Mouse (Mus musculus) forebrain, embryonic 16.5 days (tissue): ENCODE measurements around the gene Dnm3. TPM values are rescaled to one million over a fixed set of nuclear protein-coding genes. Genes with fewer than 3 reads are reported as not detected.

Source experiments
- ATAC-seq: fragments of 200-750 bp; cut with Nextera tagmentation; 2 replicates; pipeline ENCODE4 v1.8.0; 2017; ENCODE audit warnings: mild to moderate bottlenecking, moderate library complexity
- H3K27ac ChIP-seq: fragments of 300-500 bp; sonication (generic); 2 replicates; pipeline ENCODE4 v1.5.1; 2014; ENCODE audit warnings: low read length, control low read depth
- H3K27me3 ChIP-seq: fragments of 300-500 bp; sonication (generic); replicated peaks from 2 replicates; pipeline ENCODE4 v1.6.1; 2014; ENCODE audit warnings: low read length; ENCODE audit not compliant: control insufficient read depth, insufficient read depth
- H3K36me3 ChIP-seq: fragments of 300-500 bp; sonication (generic); 2 replicates; pipeline ENCODE4 v1.6.1; 2014; ENCODE audit not compliant: control insufficient read depth, insufficient read depth
- H3K4me1 ChIP-seq: fragments of 300-500 bp; sonication (generic); replicated peaks from 2 replicates; pipeline ENCODE4 v1.6.1; 2014; ENCODE audit warnings: low read length; ENCODE audit not compliant: control insufficient read depth, insufficient read depth
- H3K4me2 ChIP-seq: fragments of 300-500 bp; sonication (generic); 2 replicates; pipeline ENCODE4 v1.6.1; 2014; ENCODE audit warnings: mild to moderate bottlenecking, low read length, control low read depth
- H3K4me3 ChIP-seq: fragments of 300-500 bp; sonication (generic); replicated peaks from 2 replicates; pipeline ENCODE4 v1.5.1; 2014; ENCODE audit warnings: mild to moderate bottlenecking, low read length, control low read depth
- H3K9ac ChIP-seq: fragments of 300-500 bp; sonication (generic); replicated peaks from 2 replicates; pipeline ENCODE4 v1.6.1; 2014; ENCODE audit warnings: low read depth, low read length, control low read depth
- H3K9me3 ChIP-seq: fragments of 300-500 bp; sonication (generic); 2 replicates; pipeline ENCODE4 v1.6.1; 2016; ENCODE audit warnings: low read length; ENCODE audit not compliant: control insufficient read depth
- WGBS: fragments of 180-500 bp; shearing (Covaris S2); extraction: QIAGEN DNeasy Blood & Tissue Kit; methylation state at CpG from one replicate; pipeline ENCODE4 v1.1.7; 2014; 5-methylcytosine and 5-hydroxymethylcytosine counted together
- polyA plus RNA-seq: library from polyadenylated mRNA; unstranded; fragments of >200 nt; fragmentation: Nextera tagmentation; extraction: Ambion mirVana; gene quantifications from 2 replicates; pipeline ENCODE4 v1.2.1, GENCODE M21; 2015

The Dnm3 gene
- polyA plus RNA-seq, 1 experiment from 2014 or later = 41.8 TPM

DNA sequence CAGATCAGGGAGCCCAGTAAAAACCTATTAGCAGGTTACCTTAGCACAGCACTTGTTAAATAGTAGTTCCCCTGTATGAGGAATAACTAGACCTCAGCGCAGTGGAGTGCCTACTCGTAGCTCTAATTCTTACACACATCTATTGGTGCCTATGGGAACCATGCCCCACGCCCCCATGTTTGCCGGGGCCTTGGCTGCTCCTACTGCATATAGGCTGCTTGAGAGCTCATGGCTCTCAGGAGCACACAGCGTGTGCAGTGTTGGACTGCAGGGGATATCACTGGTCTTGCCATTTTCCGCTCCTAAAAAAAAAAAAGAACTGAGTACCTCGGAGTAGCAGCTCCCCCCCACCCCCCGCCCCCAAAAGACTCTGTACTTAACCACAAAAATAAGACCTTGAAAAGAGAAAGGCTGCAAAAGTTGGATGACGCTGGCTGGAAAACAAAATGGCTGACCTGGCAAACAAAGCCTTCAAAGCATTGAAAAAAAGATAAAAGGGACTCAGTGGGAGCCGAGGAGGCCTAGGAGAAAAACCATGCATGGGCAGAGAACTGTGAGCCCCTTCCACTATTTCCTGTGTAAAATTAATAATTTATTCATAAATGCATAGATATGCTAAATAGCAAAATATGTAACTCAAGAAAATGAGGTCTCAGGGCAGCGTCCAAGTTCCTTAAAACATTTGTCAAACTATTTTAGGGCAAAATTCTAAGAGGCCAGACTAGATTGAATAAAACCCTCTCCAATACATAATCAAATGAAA is 342.2 kb downstream of the Dnm3 start:
- WGBS = 47% methylated on average over 11 of the region's 11 CpGs
- H3K9me3 ChIP-seq = no peaks in the 10 kb centered on the region
- peaks cover 8% of the 10 kb centered on the region; the same call in 1 of the 2 replicates for H3K4me1 ChIP-seq
- no peaks in the 10 kb centered on the region for H3K36me3 ChIP-seq
- no peak overlapping the region for H3K4me2 ChIP-seq
- no peak overlapping the region for H3K27ac ChIP-seq
- H3K27me3 ChIP-seq = no peaks in the 10 kb centered on the region
- ATAC-seq = no peak
- no peak overlapping the region for H3K4me3 ChIP-seq
- no peak overlapping the region for H3K9ac ChIP-seq

DNA sequence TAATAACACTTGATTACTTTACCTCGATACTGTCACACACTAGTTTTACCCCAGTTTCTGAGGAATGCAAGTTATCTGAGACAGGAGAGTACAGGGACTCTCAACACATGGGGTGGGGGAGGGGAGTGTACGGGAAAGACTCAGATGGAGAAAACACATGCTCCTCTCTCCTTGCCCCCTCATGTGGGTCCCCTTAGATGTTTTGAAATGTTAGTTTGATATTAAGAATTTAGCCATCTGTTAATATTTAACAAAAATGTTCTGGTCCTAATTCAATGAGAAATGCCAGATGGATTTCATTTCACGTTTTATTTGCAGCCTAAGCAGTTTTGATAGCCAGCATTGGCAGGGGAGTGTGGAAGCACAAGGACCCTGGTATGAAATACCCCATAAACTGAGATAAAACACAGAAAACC is 343.2 kb downstream of the Dnm3 start:
- Histone ChIP-seq H3K9ac (no peak overlapping the region), H3K4me1 (peaks cover 8% of the 10 kb centered on the region; the same call in 1 of the 2 replicates), H3K27me3 (no peaks in the 10 kb centered on the region), H3K27ac (no peak overlapping the region), H3K4me2 (no peak overlapping the region), H3K4me3 (no peak overlapping the region), H3K9me3 (no peaks in the 10 kb centered on the region), H3K36me3 (no peaks in the 10 kb centered on the region)
- 61% methylated on average over 3 of the region's 3 CpGs for WGBS
- ATAC-seq = peak; percentile 83

DNA sequence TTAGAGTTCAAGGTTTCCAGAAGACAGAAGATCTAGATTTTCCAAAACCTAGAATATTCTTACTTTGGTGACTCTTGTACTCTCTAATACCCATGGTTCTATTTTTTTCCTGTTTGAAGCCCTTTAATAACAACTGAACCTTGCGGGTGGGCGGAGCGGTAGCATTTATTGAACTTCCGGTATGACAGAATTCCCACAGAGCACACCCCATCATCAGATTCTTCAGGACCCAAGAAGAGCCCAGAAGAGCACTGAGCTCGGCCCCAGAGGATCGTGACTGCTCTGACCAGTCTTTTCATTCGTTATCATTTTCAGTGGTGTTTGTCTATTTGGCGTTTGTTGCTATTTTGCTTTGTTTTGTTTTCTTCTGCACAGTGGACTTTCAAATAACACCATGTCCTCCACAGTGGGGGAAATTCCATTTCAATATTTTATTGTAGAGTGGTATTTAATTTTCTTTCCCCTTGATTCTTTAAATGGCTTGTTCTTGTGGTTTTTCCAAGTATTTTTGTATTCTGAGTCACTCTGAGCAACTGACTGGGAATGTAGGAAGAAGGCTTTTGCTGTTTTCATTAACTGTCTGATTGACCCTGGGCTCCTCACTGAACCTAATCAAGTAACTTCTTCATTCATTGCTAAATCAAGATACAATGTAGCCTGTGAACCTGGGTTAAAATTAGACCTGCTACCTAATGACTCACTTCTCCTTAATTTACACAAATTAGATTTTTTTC is 344.8 kb downstream of the Dnm3 start:
- no peak for ATAC-seq
- 91% methylated on average over 8 of the region's 8 CpGs for WGBS

DNA sequence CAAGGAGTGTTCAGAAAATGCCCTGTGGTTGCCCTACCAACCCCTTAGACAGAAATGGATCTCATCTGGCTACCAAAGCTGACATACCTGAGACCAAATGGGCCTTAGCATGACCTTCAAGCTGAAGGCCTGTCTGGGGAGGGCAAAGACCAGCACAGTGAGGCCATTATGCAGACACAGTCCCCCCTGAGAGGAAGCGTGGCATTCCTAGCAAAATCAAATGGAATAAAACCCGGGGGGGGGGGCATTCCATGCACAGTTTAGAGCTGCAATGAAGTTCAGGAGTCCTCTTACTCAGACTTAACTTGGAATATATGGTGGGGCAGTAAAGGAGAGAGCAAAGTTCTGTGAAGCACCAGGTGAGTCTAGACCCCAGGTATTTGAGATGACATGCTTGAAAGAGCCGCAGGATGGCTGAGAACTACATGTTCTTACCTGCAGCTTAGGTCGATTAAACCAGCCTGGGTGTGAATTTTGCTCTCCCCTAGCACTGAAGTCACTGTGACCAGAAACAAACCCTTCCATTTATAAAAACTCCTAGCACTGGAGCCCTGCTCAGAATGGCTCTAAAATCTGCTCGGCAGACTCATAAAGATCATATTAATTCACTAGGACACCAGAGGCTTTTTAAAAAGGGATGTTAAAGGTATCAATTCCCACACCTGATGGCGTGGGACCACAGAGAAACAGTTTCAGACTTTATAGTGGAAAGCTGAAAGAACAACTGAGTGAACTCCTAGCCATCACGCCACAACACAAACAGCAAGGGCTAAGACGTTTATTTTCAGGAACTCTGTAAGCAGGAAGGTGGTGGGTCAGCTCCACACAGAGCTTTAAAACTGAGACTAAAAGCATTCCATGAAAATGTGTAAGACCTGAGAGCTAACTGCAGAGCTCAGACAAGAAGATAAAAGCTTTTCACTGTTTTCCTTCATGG is 350.7 kb downstream of the Dnm3 start:
- no peaks in the 10 kb centered on the region for H3K9me3 ChIP-seq
- no peak overlapping the region for H3K27ac ChIP-seq
- H3K27me3 ChIP-seq = no peaks in the 10 kb centered on the region
- H3K9ac ChIP-seq = no peak overlapping the region
- no peak overlapping the region for H3K4me2 ChIP-seq
- no peak overlapping the region for H3K4me3 ChIP-seq
- 84% methylated on average over 8 of the region's 8 CpGs for WGBS
- no peaks in the 10 kb centered on the region for H3K36me3 ChIP-seq
- no peak for ATAC-seq
- H3K4me1 ChIP-seq = 0 out of 2 replicates have a peak, but pooled peaks cover 1% of the 10 kb centered on the region

More for the DNA sequence above, 344.8 kb downstream of the Dnm3 start:
- H3K36me3 ChIP-seq = no peaks in the 10 kb centered on the region
- no peaks in the 10 kb centered on the region for H3K27me3 ChIP-seq
- peaks cover 8% of the 10 kb centered on the region; the same call in 1 of the 2 replicates for H3K4me1 ChIP-seq
- H3K4me3 ChIP-seq = no peak overlapping the region
- H3K9me3 ChIP-seq = no peaks in the 10 kb centered on the region
- no peak overlapping the region for H3K27ac ChIP-seq
- H3K9ac ChIP-seq = no peak overlapping the region
- no peak overlapping the region for H3K4me2 ChIP-seq

DNA sequence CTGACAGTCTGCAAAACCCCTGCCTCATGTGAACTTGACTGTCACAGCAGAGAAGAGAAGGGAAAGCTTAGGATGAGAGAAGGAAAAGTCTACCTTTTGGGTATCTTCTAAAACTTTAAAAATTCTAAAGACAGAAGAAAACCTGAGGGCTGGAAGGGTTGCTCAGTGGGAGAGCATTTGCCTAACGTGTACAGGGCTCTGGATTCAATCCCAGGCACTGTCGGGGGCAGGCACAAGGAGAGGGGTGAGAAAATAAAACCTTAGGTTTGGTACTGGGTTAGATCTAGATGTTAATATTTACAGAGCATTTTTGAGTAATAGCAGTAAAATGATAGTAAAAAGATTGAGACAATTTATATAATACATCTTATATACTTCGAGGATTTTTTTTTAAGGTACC is 353.4 kb downstream of the Dnm3 start:
- no peaks in the 10 kb centered on the region for H3K27me3 ChIP-seq
- no peak overlapping the region for H3K27ac ChIP-seq
- whole genome bisulfite sequencing = 60% methylated on average over 3 of the region's 3 CpGs
- no peak overlapping the region for H3K9ac ChIP-seq
- H3K9me3 ChIP-seq = no peaks in the 10 kb centered on the region
- no peaks in the 10 kb centered on the region for H3K36me3 ChIP-seq
- no peak overlapping the region for H3K4me2 ChIP-seq
- no peak for ATAC-seq
- H3K4me3 ChIP-seq = no peak overlapping the region
- H3K4me1 ChIP-seq = 0 out of 2 replicates have a peak, but pooled peaks cover 3% of the 10 kb centered on the region

DNA sequence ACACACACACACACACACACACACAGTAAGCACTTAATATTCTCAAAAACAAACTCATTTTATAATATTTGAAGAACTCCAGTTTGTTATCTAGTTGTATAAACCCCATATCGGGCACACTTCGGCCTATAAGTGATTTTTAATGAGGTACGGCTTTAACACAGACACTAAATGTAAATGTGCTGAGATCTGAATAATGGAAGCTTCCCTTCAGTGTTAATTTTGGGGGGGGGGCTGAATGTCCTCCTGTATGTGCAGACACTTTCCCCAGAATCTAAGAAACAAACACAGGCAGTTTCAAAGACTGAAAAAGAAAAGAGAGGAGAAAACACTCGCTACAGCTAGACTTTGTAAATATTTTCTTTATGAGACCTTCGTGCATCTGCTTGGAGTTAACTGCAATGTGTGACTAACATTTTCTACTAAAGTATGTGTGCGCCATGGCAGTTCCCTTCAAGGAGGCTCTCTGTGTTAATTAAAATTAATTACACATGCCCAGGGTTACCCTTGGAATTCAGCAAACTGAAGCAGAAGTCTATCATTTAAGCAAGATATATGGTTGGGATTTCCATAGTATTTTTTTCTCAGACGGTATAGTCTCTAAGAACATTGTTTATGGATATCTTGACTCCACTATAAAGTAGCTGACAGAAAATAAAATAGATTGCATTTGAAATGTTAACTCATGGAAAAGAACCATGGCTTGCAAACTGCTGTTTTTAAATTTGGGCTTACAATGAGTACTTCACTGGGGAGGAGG is 356.2 kb downstream of the Dnm3 start:
- 0 out of 2 replicates have a peak, but pooled peaks cover 3% of the 10 kb centered on the region for H3K4me1 ChIP-seq
- H3K27me3 ChIP-seq = no peaks in the 10 kb centered on the region
- H3K4me3 ChIP-seq = no peak overlapping the region
- no peak overlapping the region for H3K4me2 ChIP-seq
- no peaks in the 10 kb centered on the region for H3K9me3 ChIP-seq
- ATAC-seq = 0 out of 2 replicates have a peak, but pooled peaks have one; percentile 26
- WGBS = 39% methylated on average over 7 of the region's 7 CpGs
- no peak overlapping the region for H3K27ac ChIP-seq
- no peaks in the 10 kb centered on the region for H3K36me3 ChIP-seq
- no peak overlapping the region for H3K9ac ChIP-seq

DNA sequence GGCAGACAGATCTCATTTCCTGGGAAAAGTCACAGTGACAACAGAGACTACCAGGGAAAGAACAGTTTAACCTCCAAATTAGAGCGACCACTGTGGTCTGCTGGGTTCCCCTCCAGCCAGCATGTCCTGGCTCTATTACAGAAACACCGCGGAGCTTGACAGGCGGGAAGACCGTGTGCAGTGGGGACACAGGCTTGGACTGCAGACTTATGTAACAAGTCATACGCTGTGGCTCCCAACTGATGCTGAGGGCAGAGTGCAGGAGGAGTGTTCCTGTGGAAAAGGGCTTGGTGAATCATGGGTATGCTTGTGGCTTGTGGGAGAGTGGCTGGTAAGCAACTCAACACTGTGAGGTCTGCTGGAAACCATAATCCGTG is 368.4 kb downstream of the Dnm3 start:
- no peak overlapping the region for H3K4me3 ChIP-seq
- WGBS = 64% methylated on average over 7 of the region's 7 CpGs
- H3K9ac ChIP-seq = no peak overlapping the region
- H3K9me3 ChIP-seq = no peaks in the 10 kb centered on the region
- H3K36me3 ChIP-seq = no peaks in the 10 kb centered on the region
- H3K27ac ChIP-seq = no peak overlapping the region
- no peaks in the 10 kb centered on the region for H3K27me3 ChIP-seq
- H3K4me1 ChIP-seq = peaks cover 3% of the 10 kb centered on the region
- H3K4me2 ChIP-seq = no peak overlapping the region
- ATAC-seq = no peak

DNA sequence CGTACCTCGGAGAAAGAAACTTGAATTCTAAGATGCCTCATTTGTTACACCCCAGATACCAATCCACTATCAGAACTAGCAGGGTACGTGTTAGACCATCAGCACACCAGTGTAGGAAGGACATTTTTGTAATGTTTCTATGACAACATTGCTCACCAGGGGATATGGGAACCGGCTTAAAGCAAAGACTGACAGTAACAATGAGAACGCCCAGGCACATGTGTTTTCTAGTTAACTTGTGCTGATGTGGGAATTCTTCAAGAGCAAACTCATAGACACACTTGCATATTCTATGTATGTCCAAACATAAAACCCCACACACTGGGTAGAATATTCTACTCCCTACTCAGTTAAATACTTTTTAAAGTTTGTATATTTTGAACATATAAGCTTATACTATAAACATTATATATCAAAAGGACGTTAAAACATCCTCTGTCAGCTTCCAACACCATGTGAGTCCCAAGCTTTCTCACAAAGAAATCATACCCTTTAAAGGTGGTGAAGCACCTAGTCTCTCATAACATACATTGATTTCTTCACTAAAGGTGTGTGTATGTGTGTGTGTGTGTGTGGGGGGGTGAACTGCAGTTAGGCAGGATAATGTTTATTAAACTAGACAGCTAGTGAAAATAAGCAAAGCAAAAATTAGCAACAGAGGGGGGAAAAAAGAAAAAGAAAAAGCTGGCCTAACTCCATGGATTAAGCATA is 369.0 kb downstream of the Dnm3 start:
- no peaks in the 10 kb centered on the region for H3K27me3 ChIP-seq
- H3K4me3 ChIP-seq = no peak overlapping the region
- no peak overlapping the region for H3K27ac ChIP-seq
- peaks cover 3% of the 10 kb centered on the region for H3K4me1 ChIP-seq
- no peak overlapping the region for H3K9ac ChIP-seq
- H3K36me3 ChIP-seq = no peaks in the 10 kb centered on the region
- WGBS = 42% methylated on average over 6 of the region's 6 CpGs
- no peaks in the 10 kb centered on the region for H3K9me3 ChIP-seq
- H3K4me2 ChIP-seq = no peak overlapping the region
- no peak for ATAC-seq
